Mouse (Mus musculus) hindbrain, embryonic 13.5 days (tissue): ENCODE measurements around the gene A830005F24Rik. TPM values are rescaled to one million over a fixed set of nuclear protein-coding genes. Genes with fewer than 3 reads are reported as not detected.
"Not testable (repeated sequence)": the region's sequence is repeated elsewhere in the genome, so short reads cannot be mapped to it uniquely, and the experiment has no call there.

ENCODE experiments used
- ATAC-seq: fragments of 200-750 bp; cut with Nextera tagmentation; 2 replicates; pipeline ENCODE4 v1.8.0; 2017; ENCODE audit warnings: moderate TSS enrichment; ENCODE audit not compliant: low FRiP score
- H3K27ac ChIP-seq: fragments of 300-500 bp; sonication (generic); 2 replicates; pipeline ENCODE4 v1.5.1; 2015; ENCODE audit warnings: inconsistent platforms, mild to moderate bottlenecking, moderate library complexity
- H3K27me3 ChIP-seq: fragments of 300-500 bp; sonication (generic); 2 replicates; pipeline ENCODE4 v1.6.1; 2015; ENCODE audit warnings: mild to moderate bottlenecking, inconsistent platforms
- H3K36me3 ChIP-seq: fragments of 300-500 bp; sonication (generic); 2 replicates; pipeline ENCODE4 v1.6.1; 2015; ENCODE audit warnings: mild to moderate bottlenecking, inconsistent platforms
- H3K4me1 ChIP-seq: fragments of 300-500 bp; sonication (generic); replicated peaks from 2 replicates; pipeline ENCODE4 v1.6.1; 2015; ENCODE audit warnings: inconsistent platforms
- H3K4me2 ChIP-seq: fragments of 300-500 bp; sonication (generic); 2 replicates; pipeline ENCODE4 v1.6.1; 2015; ENCODE audit warnings: inconsistent platforms, mild to moderate bottlenecking, moderate library complexity
- H3K4me3 ChIP-seq: fragments of 300-500 bp; sonication (generic); 2 replicates; pipeline ENCODE4 v1.5.1; 2015; ENCODE audit warnings: mild to moderate bottlenecking, inconsistent platforms
- H3K9ac ChIP-seq: fragments of 300-500 bp; sonication (generic); 2 replicates; pipeline ENCODE4 v1.6.1; 2015; ENCODE audit warnings: mild to moderate bottlenecking, inconsistent platforms
- H3K9me3 ChIP-seq: fragments of 300-500 bp; sonication (generic); 2 replicates; pipeline ENCODE4 v1.6.1; 2016; ENCODE audit warnings: inconsistent platforms
- WGBS: fragments of 180-500 bp; shearing (Covaris S2); methylation state at CpG from one replicate; pipeline ENCODE4 v1.1.7; 2015; 5-methylcytosine and 5-hydroxymethylcytosine counted together
- polyA plus RNA-seq: library from polyadenylated mRNA; unstranded; fragments of >200 nt; fragmentation: Nextera tagmentation; extraction: Ambion mirVana; gene quantifications from 2 replicates; pipeline ENCODE4 v1.2.1, GENCODE M21; 2015

The A830005F24Rik gene
- polyA plus RNA-seq, 1 experiment from 2014 or later, result 4.4 TPM

DNA sequence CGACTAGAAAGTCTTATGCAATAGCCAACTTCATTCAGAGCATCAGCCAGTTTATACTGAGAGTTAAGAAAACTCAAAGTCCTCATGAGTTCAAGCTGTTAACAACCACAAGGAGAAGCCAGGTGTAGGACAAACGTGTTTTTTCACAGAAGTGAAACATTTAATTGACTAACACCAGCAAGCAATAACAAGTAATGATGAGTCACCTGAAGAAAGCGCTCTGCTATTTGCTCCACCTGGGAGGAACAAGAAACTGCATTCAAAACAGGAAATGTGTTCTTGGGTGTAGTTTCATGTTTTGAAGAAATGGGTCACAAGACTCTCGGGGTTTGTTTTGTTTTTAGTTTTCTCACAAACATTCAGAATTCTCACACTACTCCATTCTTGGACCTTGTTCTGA is 2.5 kb downstream of the A830005F24Rik start:
- ATAC-seq, result no peak
- Histone ChIP-seq H3K27ac (no peak overlapping the region), H3K4me1 (peaks cover 17% of the 10 kb centered on the region), H3K9ac (no peak overlapping the region), H3K36me3 (no peaks in the 10 kb centered on the region), H3K4me3 (no peak overlapping the region), H3K9me3 (peaks cover 8% of the 10 kb centered on the region; the same call in 1 of the 2 replicates), H3K4me2 (no peak overlapping the region), H3K27me3 (no peaks in the 10 kb centered on the region)
- WGBS, result 88% methylated on average over 4 of the region's 4 CpGs

DNA sequence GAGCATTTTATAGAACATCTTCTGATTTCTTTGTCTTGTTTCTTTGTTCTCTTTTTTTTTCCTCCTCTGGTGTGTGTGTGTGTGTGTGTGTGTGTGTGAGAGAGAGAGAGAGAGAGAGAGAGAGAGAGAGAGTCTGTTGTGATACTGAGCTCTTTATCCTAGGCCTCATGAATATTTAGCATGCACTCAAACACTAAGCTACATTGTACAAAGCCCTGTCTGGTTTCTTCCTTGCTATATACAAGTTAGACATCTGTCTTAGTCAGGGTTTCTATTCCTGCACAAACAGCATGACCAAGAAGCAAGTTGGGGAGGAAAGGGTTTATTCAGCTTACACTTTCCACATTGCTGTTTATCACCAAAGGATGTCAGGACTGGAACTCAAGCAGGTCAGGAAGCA is 5.8 kb downstream of the A830005F24Rik start:
- H3K4me1 ChIP-seq, H3K27ac ChIP-seq, H3K4me2 ChIP-seq, H3K27me3 ChIP-seq, ATAC-seq, H3K9ac ChIP-seq, H3K4me3 ChIP-seq, H3K9me3 ChIP-seq, H3K36me3 ChIP-seq: not testable (repeated sequence)

DNA sequence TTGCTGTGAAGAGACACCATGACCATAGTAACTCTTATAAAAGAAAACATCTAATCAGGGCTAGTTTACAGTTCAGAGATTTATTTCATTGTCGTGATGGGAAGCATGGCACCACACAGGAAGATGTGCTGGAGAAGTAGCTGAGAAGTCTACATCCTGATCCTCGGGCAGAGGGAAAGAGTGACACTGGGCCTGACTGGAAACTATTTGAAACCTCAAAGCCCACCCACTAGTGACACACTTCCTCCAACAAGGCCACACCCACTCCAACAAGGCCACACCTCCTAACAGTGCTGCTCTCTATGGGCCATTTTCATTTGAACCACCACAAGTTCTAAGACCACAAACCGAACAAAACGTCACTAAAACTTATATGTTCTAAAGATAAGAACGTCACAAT is 12.4 kb downstream of the A830005F24Rik start:
- 81% methylated on average over 5 of the region's 5 CpGs for WGBS
- Histone ChIP-seq H3K4me2 (no peak overlapping the region), H3K27ac (no peak overlapping the region), H3K27me3 (no peaks in the 10 kb centered on the region), H3K4me1 (no peaks in the 10 kb centered on the region), H3K4me3 (no peak overlapping the region), H3K9ac (no peak overlapping the region), H3K9me3 (no peaks in the 10 kb centered on the region), H3K36me3 (no peaks in the 10 kb centered on the region)
- no peak for ATAC-seq

DNA sequence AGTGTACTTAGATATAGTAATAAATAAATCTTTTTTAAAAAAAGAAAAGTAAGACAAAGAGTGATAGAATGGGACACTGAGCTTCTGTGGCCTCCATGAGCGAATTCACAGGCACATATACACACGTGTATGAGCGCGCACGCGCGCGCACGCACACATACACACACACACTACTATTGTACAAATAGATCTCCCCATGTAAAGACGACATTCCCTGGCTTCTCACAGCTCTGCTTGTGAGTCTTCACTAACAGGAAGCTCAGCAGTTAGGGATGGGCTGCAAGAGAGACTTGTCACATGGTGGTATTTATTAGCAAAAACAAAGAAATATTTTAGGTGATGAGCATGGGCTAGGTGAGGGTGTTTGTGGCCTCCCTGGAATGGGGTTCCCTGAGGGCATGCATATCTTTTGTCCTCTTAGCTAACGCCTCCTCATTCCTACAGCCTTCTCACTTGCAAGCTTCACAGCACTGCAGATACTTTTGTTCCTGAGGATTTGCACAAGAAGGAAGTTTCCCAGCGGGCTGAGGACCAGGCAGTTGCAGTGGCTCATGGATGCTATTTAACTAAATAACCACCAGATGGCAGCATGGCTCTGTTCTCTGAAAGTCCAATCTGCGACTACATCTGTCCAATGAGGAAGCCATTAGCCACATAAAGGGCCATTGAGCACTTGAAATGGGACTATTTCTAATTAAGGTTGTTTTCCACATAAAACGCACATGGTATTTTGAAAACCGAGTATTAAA is 14.9 kb downstream of the A830005F24Rik start:
- peak; percentile 80; the same call in 1 of the 2 replicates for ATAC-seq
- WGBS, result 57% methylated on average over 15 of the region's 15 CpGs

DNA sequence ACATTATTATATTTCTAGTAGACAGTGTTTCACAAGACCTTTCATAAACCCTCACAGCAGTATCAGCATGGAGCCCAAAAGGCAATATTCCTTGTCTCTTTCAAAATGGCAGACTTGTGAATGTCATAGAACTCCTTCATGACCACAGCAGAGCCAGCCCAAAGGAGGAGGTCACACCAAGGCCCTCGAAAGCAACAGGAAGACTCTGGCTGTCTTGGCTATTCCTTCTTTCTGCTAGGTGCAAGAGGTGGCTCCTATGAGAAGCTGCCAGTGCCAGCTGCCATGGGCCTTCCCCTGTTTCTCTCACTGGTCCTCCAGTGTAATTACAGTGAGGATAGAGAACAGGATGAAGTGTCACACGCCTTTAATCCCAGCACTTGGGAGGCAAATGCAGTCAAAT is 15.7 kb downstream of the A830005F24Rik start:
- no peak overlapping the region for H3K4me2 ChIP-seq
- H3K36me3 ChIP-seq, result no peaks in the 10 kb centered on the region
- WGBS, result 60% methylated on average over 2 of the region's 2 CpGs
- H3K4me1 ChIP-seq, result no peaks in the 10 kb centered on the region
- H3K27me3 ChIP-seq, result no peaks in the 10 kb centered on the region
- H3K4me3 ChIP-seq, result no peak overlapping the region
- no peak overlapping the region for H3K9ac ChIP-seq
- H3K9me3 ChIP-seq, result no peaks in the 10 kb centered on the region
- H3K27ac ChIP-seq, result no peak overlapping the region
- ATAC-seq, result no peak

More for the DNA sequence above, 14.9 kb downstream of the A830005F24Rik start:
- Histone ChIP-seq H3K27me3 (no peaks in the 10 kb centered on the region), H3K9me3 (no peaks in the 10 kb centered on the region), H3K4me1 (no peaks in the 10 kb centered on the region), H3K4me3 (no peak overlapping the region), H3K27ac (no peak overlapping the region), H3K36me3 (no peaks in the 10 kb centered on the region), H3K4me2 (no peak overlapping the region), H3K9ac (no peak overlapping the region)

DNA sequence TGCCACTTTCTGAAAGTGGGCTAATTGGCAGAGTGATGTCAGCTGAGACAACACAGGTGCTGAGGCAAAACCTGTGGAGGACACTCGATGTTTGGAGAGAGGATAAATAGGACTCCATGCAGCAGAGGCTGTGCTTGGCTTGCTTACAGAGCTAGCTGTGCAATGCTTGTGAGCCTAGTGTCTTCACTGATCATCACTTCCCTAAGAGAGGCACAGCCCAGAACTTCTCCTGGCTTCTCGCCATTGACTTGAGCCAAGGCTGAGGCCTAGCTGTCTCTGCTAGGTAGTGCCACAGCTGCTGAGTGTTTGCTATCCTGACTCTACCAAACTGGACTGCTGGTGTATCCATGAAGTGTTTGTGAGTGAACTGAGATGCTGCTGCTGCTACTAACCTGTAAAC is 17.3 kb downstream of the A830005F24Rik start:
- 83% methylated on average over 2 of the region's 2 CpGs for whole genome bisulfite sequencing
- no peak for ATAC-seq

DNA sequence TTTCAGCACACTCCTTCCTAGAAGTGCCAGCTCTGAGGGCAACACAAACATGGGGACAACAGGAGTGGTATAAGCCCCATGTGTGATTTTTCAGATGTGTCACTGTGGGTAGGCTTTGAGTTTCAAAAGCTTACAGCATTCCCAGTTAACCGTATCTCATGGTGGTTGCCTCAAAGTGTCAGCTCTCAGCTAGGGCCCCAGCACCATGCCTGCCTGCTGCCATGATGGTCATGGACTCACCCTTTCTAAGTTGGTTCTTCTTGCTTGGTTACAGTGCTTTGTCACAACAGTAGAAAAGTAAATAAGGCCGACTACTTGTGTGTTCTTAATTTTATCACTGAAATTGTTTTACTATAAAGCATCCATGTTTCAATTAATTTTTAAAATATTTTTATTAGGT is 18.1 kb downstream of the A830005F24Rik start:
- Histone ChIP-seq H3K4me3 (no peak overlapping the region), H3K4me1 (no peaks in the 10 kb centered on the region), H3K4me2 (no peak overlapping the region), H3K27me3 (no peaks in the 10 kb centered on the region), H3K9me3 (no peaks in the 10 kb centered on the region), H3K9ac (no peak overlapping the region), H3K36me3 (0 out of 2 replicates have a peak, but pooled peaks cover 3% of the 10 kb centered on the region), H3K27ac (no peak overlapping the region)
- WGBS, result 82% methylated on average over 2 of the region's 2 CpGs
- no peak for ATAC-seq

More for the DNA sequence above, 17.3 kb downstream of the A830005F24Rik start:
- no peak overlapping the region for H3K4me3 ChIP-seq
- H3K27me3 ChIP-seq, result no peaks in the 10 kb centered on the region
- 0 out of 2 replicates have a peak, but pooled peaks cover under 1% of the 10 kb centered on the region for H3K36me3 ChIP-seq
- H3K9me3 ChIP-seq, result no peaks in the 10 kb centered on the region
- no peak overlapping the region for H3K4me2 ChIP-seq
- H3K4me1 ChIP-seq, result no peaks in the 10 kb centered on the region
- no peak overlapping the region for H3K27ac ChIP-seq
- H3K9ac ChIP-seq, result no peak overlapping the region

DNA sequence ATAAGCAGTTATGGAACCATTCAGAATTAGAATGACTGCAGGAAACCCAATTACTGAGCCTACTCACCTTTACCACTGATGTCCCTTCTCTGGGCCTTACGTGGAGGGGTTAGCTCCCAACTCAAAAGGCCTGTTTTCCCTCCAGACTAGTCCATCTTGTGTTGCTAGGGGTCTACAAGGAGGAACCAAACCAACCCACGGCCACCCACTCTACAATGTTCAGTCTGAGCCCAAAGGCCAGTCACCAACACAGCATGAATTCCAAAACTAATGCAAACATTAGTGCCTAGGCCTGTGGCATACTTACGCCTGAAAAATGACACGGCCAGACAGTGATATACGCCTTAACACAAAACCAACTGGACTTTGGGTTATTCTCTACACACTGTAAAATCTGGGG is 20.1 kb downstream of the A830005F24Rik start:
- no peak overlapping the region for H3K27ac ChIP-seq
- H3K4me2 ChIP-seq, result no peak overlapping the region
- no peak for ATAC-seq
- H3K9ac ChIP-seq, result no peak overlapping the region
- H3K9me3 ChIP-seq, result no peaks in the 10 kb centered on the region
- no peaks in the 10 kb centered on the region for H3K4me1 ChIP-seq
- H3K4me3 ChIP-seq, result no peak overlapping the region
- peaks cover 8% of the 10 kb centered on the region; the same call in 1 of the 2 replicates for H3K36me3 ChIP-seq
- 83% methylated on average over 5 of the region's 5 CpGs for WGBS
- no peaks in the 10 kb centered on the region for H3K27me3 ChIP-seq

DNA sequence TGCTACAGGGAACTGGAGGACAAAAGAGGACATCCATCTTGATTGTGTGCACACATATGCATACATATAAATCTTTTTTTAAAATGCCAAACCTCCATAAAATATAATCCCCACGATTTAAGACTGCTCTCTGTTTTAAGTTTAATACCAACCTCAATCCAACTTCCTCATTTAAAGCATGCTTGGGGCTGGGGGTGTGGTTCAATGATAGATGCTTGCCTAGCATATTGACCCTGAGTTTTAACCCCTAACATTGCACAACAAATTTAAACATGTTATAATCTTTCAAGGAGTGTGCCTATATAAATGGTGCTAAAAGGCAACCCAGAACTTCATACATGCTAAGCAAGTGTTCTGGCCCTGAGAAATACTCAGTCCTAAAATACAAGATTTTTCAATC is 27.1 kb downstream of the A830005F24Rik start:
- Histone ChIP-seq H3K27me3 (no peaks in the 10 kb centered on the region), H3K4me2 (no peak overlapping the region), H3K27ac (no peak overlapping the region), H3K4me3 (no peak overlapping the region), H3K9ac (no peak overlapping the region), H3K9me3 (no peaks in the 10 kb centered on the region), H3K4me1 (peaks cover 32% of the 10 kb centered on the region), H3K36me3 (peaks cover 8% of the 10 kb centered on the region; the same call in 1 of the 2 replicates)
- WGBS, result 42% methylated on average over 1 of the region's 1 CpGs
- no peak for ATAC-seq

DNA sequence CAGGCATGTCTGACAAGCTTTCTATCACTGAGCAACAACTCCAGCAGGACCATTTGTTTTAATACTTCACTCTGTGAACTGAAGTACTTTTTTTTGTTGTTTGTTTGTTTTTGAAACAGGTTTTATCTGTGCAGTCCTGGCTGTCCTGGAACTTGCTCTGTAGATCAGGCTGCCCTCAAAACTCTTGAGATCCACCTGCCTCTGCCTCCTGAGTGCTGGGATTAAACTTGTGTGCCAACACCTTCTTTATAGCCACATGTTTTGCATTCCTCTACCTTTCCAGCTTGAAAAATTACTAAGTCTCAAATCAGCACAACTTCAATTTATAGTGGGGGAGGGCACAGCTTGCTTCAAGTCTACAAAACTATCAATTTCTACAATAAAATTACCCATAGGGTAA is 31.0 kb downstream of the A830005F24Rik start:
- no peaks in the 10 kb centered on the region for H3K9me3 ChIP-seq
- H3K4me3 ChIP-seq, result peak overlapping the region; percentile 88; the same call in 1 of the 2 replicates
- no peak for ATAC-seq

DNA sequence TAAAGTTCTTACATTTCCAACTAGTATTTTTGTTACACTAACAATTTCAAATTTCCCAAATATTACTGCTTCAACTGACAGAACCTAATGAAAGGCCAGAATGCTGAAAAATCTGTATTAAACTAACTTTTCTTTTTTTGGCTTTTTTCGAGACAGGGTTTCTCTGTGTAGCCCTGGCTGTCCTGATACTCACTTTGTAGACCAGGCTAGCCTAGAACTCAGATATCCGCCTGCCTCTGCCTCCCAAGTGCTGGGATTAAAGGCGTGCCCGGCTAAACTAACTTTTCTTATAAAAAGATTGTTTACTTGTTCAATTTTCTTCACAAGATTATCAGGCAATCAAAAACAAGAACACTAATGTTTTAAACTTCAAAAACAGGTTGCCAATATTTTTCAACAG is 31.5 kb downstream of the A830005F24Rik start:
- no peaks in the 10 kb centered on the region for H3K27me3 ChIP-seq
- H3K36me3 ChIP-seq, result no peaks in the 10 kb centered on the region
- H3K9me3 ChIP-seq, result no peaks in the 10 kb centered on the region
- peak overlapping the region; percentile 78 for H3K4me2 ChIP-seq
- peak overlapping the region; percentile 88 for H3K4me3 ChIP-seq
- H3K9ac ChIP-seq, result peak overlapping the region; percentile 99; the same call in 1 of the 2 replicates
- H3K27ac ChIP-seq, result no peak overlapping the region
- H3K4me1 ChIP-seq, result peaks cover 37% of the 10 kb centered on the region
- WGBS, result 57% methylated on average over 4 of the region's 4 CpGs
- ATAC-seq, result no peak

More for the DNA sequence above, 31.0 kb downstream of the A830005F24Rik start:
- H3K27me3 ChIP-seq, result no peaks in the 10 kb centered on the region
- H3K9ac ChIP-seq, result no peak overlapping the region
- H3K4me2 ChIP-seq, result peak overlapping the region; percentile 78
- H3K36me3 ChIP-seq, result no peaks in the 10 kb centered on the region
- no peak overlapping the region for H3K27ac ChIP-seq
- H3K4me1 ChIP-seq, result peaks cover 37% of the 10 kb centered on the region

DNA sequence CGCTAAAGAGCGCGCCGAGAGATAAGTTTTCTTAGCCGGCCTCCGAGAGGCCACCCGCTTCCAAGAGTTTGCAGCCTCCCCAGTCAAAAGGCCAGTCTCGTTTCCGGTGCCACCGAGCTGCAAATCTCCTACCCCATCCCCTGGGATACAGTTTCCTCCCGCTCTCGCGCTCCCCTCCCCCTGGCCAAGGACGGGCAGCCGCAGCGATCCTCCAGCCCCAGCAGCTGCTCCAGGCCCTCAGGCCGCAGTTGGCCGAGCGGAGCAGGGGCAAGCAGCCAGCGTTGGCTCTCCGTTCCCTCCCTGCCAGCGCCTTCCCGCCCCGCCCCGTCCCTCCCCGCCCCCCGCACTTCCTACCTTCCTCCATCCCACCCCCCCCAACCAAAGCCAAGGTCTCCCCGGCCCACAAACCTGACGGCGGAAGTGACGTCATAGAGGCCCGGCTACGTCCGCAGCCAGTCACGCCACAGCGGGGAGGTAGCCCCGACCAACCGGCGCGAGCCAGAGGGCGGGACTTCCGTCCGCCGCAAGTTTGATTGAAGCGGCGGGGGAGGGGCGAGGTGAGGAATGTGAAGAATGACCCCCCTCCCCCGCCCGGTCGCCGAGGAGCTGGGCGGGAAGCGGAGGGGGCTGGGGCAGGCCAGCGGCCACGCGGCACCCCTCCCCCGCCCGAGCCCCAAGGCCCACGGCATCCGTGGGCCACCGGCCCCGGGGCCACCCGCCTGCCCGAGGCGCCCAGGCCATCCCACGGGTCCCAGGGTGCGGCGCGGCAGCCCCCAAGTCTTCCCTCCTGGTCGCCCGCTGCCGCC is 32.3 kb downstream of the A830005F24Rik start:
- Histone ChIP-seq H3K9me3 (no peaks in the 10 kb centered on the region), H3K27ac (peak overlapping the region; percentile 100), H3K9ac (peak overlapping the region; percentile 99), H3K4me2 (peak overlapping the region; percentile 78), H3K27me3 (no peaks in the 10 kb centered on the region), H3K4me1 (peaks cover 31% of the 10 kb centered on the region), H3K4me3 (peak overlapping the region; percentile 88), H3K36me3 (no peaks in the 10 kb centered on the region)
- WGBS, result under 1% methylated on average over 51 of the region's 72 CpGs
- peak; percentile 89 for ATAC-seq
